Mouse (Mus musculus) embryonic fibroblast, embryonic 13.5 days (primary cell): Measurements from ENCODE around the gene Eps8.

Source experiments
- CTCF ChIP-seq: IDR thresholded peaks from 2 replicates; pipeline ENCODE4 v1.5.1; 2011; ENCODE audit warnings: mild to moderate bottlenecking, control low read depth, low read length, moderate library complexity, borderline replicate concordance; ENCODE audit not compliant: insufficient read depth
- POLR2A ChIP-seq: IDR thresholded peaks from 2 replicates; pipeline ENCODE4 v1.6.1; 2011; ENCODE audit warnings: low read depth, mild to moderate bottlenecking, control low read depth, low read length, moderate library complexity

GRCm38 (mm10) chr6:137671561-137671960 lies 16.9 kb upstream of the Eps8 start:
- TF ChIP-seq POLR2A (no peak), CTCF (no peak)
